Mouse (Mus musculus): ENCODE data around the gene Chic1. TPM values are rescaled to one million over a fixed set of nuclear protein-coding genes. Genes with fewer than 3 reads are reported as not detected.
A peak's percentile ranks its signal among the peaks of the same experiment; 100 is the strongest.

Chic1 gene
- under 1 TPM; 0.14 to 0.24 TPM for total RNA-seq (2021)
- long read RNA-seq, experiment 1 = 0 reads
- long read RNA-seq, experiment 2 = 0 reads

DNA sequence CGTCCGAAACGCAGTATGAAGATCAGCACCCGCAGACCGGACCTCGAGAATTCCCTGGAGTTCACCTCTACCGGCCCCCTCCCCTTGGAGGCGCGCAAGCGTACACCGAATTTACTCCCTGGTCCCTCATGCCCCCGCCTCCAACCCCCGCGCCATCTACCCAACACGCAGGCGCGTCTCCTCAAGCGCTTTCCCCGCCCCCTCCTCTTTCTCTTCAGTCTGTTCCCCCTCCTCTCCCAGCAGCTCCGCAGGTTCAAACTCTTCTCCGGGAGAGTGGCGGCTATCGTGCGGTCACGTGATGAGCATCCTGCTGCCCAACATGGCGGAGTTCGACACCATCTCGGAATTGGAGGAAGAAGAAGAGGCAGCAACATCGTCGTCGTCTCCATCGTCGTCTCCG, at the start of gene Chic1:
Gene Chic1 (plus strand): TSS at position 190 of the 400 bp plus-strand sequence.
- DNase-seq (ENCODE audit: low spot score) = peak; percentile 15

DNA sequence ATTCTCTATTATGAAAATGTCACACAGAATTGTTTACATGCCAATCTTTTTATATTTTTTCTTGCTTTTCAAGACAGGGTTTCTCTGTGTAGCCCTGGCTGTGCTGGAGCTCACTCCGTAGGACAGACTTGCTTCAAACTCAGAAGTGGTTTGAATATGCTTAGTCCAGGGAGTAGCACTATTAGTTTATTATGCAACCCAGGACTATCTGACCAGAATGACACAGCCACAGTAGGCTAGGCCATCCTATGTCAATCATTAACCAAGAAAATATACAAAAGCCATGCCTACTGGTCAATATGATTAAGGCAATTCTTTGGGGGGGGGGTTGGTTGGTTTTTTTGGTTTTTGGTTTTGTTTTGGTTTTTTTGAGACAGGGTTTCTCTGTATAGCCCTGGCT, 48.0 kb upstream of the Chic1 start:
- DNase-seq (ENCODE audit: low spot score) = no peak

DNA sequence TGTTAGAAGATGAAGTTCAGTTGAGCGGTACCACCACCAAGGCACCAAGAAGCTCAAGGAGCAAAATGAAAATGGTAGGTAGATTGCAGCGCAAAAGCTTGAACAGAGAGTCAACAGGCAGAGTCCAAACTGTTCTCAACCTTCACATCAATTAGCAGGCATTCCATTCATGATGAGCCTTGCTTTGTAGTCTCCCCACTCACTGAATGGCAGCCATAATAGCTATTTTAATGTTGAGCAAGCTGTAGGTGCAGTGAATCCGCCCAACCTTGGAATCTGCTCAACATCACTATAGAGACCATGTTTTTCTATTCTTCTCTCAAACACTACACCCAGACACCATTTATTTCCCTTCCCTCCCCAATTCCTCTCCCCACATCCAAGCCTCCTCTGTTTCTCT, 44.6 kb upstream of the Chic1 start:
- no peak for DNase-seq (ENCODE audit: low spot score)

DNA sequence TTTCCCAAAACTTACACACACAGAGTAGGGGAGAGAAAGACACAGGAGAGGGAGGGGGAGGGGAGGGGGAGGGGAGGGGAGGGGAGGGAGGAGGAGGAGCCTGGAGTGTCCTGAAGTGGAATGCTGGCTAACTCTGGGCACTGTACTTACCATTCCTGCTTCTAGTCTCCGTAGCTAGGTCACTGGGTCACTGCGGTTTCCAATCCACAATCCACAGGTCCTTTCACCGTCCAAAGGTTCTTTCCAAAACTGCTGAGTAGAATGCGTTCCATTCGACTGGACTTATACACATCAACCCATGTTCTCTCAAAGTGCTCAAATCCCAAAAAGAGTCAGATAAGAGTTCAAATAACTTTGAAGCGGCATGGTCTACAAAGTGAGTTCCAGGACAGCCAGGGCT, 42.1 kb upstream of the Chic1 start:
- no peak for DNase-seq (ENCODE audit: low spot score)

DNA sequence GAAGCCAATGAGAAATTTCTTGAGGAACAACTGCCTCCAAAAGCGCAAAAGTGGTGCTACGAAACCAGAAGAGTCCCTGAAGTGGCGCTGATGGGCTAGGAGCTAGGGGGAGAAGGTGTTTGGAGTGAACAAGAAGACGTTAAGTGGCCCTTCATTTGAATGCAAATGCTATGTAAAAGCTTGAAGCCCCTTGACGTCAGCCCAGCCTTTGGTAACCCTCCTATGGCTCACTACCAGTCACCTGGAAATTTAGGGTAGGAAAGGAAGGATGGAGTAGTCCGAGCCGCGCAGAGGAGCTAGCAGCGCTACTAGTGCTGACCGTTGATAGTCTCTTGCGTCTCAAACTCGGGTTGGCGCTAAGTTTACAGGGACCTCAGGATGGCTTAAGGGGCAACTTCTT, 35.1 kb upstream of the Chic1 start, which contains the start of gene Cdx4:
Gene Cdx4 (plus strand): TSS at position 253 of the 400 bp plus-strand sequence.
- DNase-seq (ENCODE audit: low spot score) = no peak

DNA sequence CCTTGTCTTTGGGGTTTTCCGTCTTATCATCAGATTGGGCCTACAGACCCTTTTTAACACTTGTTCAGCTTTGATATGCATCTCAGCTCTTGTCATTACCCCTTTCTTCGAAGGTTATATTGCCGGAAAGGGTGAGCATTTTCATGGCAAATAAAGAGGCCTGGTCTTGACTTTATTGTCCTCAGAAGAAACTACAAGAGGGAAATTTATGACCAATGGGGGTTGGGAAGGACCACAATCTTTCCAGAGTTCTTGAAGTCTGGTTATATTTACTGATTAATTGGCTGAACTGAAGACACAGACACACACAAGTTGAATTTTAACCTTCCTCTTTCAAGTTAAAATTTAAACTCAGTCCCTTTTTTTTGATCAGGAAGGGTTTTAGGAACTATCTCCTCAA, 30.4 kb upstream of the Chic1 start:
- DNase-seq (ENCODE audit: low spot score) = no peak

DNA sequence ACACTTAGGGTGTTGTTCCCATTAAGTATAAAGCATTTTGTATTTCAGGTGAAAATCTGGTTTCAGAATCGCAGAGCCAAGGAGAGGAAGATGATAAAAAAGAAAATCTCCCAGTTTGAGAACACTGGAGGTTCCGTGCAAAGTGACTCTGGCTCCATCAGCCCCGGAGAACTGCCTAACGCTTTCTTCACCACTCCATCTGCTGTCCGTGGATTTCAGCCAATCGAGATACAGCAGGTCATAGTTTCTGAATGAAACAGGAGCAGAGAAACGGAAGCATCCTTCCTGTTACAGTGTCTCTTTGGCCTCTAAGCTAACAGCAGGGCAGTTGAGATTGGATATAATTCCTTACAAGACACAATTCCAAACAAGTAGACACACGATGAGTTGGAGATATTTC, 26.9 kb upstream of the Chic1 start:
- DNase-seq (ENCODE audit: low spot score) = no peak

DNA sequence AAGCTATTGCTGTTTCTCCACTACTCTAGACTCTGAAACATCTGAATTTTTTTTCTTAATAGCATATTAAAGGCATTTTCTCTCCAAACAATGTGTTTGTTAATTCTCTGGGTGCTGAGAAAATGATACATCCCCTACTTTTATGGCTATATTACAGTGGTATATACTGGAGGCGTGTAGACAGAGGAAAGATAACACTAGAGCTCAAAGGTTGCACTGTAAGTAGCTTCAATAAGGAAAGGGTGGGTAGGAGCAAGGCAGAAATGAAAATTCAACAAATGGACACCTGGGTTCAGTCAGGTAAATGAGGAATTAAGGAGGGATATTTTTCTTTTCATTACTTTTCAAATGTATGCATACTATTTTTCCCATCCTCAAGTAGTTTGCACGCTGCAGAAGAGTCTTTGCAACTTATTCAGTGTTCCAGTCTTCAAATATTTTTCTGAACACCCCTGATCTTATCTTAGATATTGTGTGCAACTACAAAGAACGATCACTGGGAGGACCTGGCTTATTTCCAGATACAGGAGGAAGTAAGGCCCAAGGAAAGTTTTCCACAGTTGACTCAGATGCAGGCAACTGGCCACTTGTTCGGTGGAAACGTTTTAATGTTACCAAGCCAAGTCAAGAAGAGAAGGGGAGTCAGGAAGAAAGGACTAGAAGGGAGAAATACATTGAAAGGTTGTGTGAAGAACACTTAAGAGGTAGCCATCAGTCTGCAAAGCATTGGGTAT, 25.0 kb upstream of the Chic1 start:
- no peak for DNase-seq (ENCODE audit: low spot score)

DNA sequence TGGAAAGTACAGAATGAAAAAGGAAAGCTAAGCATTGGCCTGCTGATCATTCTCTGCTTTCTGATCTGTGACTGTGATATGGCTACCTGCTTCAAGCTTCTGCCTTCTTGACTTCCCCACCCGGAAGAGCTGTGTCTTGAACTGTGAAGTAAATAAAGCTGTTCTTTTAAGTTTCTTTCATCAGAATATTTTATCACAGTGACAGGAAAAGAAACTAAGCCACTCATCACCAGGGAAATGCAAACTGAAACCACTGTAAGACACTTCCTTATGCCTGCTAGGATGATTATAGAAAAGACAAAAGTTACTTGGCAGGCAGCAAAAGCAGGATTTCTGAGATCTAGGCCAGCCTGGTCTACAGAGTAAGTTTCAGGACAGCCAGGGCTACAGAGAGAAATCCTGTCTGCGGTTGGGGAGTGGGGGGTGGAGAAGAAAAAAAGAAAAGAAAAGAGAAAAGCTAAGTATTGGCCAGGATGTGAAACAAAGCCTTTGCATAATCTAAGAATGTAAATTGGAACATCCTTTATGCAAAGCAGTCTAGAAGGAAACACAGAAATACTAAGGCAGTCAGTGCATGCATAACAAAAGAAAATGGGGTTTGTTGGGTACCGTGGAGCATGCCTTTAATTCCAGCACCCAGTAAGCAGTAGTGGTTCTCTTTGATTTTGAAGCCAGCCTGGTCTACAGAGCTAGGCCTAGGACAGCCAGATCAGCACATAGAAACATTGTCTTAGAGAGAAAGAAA, 14.7 kb upstream of the Chic1 start:
- no peak for DNase-seq (ENCODE audit: low spot score)

DNA sequence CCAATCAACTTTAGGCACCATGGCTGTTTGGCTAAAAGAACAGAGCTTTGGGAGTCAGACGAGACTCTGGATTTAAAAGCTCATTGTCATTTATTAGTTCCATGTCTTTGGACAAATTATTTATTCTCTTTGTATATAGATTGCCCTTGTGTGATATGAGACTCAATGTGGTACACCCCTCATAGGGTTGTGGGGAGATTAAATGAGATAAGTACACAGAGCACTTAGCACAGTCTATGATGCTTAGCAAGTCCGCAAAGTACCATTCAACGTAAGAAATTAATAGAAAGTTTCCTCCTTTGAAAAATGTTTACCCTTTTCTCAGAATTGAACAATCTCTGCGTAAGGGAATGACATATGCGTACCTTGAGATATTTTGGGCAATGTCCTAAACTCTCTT, 492 bp upstream of the Chic1 start:
- no peak for DNase-seq (ENCODE audit: low spot score)

DNA sequence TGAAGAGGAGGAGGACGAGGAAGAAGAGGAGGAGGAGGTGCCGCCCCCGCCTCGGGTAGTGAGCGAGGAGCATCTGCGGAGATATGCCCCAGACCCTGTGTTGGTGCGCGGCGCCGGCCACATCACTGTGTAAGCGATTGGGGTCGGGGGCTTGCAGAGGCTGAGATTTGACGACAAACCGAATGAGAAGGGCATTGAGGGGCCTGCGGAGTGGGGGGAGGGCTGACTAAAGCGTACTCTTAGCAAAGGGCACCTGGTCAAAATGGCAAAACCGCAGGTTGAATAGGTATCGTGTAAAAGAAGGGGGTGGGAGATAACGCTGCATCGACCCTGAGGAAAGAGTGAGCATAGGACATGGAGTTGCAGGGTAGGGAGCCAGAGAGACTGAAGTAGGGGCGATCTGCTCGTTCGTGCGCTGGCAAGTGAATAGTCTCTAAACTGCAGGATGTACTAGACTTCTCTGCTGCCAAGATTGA, 523 bp downstream of the Chic1 start:
- no peak for DNase-seq (ENCODE audit: low spot score)

DNA sequence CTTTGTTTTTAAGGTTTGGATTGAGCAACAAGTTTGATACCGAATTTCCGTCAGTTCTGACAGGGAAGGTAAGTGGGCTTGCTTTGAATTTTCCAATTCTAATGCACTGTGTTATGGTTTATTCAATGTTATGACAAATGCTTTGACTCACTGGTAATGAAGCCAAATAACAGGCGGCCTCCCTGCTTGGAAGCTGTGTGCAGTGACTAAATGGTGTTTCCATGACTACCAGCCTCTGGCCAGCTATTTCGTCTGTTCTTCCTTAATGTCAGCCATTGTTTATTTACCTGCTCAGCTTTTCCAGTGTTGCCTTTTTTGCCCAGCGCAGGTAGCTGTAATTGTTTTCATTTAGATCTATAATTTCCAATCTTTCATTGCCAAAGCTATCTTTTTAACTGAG, 9.9 kb downstream of the Chic1 start:
- no peak for DNase-seq (ENCODE audit: low spot score)

DNA sequence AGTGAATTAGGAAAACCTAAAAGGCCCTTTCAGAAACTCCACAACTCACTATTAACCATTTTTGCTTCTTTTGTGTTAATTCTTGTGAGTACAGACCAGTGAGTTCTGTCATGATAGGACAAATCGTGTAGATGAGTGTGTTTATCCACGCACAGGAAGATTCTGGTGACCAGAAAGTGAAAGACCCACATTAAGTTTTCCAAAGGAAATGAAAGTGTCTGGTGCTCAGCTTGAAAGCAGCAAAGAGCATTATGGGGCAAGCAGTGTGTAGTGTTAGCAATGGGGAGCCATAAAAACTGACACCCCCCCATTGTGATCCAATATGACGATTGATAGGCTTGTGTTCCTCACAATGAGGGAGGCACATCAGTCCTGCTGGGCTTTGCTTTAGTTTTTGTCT, 12.4 kb downstream of the Chic1 start:
- no peak for DNase-seq (ENCODE audit: low spot score)

DNA sequence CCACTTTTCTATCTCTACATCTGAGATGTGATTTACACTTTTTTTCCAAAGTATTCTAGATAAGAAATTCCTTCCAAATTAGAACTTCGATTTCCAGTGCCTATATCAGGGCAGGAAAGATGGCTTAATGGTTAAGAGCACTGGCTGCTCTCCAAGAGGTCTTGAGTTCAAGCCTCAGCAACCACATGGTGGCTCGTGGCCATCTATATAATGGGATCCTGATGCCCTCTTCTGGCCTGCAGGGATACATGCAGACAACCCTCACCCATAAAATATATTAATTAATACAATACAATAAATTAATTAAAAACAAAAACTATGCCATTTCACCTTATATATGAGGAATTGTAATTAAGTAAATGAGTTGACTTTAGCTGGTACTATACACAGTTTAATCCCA, 14.9 kb downstream of the Chic1 start:
- DNase-seq (ENCODE audit: low spot score) = no peak

DNA sequence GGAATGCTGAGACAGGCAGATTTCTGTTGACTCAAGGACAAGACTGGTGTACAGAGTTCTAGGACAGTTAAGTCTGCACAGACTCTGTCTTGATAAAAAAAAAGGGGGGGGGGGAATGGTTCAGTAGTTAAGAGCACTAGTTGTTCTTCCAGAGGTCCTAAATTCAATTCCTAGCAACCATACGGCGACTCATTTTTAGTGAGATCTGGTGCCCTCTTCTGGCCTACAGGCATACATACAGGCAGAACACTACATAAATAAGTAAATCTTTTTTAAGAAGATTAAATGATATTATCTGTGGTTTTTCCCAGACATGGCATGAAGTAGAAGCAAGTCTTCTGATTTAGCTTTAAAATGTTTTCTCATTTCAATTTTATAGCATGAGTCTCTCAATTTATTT, 15.4 kb downstream of the Chic1 start:
- DNase-seq (ENCODE audit: low spot score) = no peak

DNA sequence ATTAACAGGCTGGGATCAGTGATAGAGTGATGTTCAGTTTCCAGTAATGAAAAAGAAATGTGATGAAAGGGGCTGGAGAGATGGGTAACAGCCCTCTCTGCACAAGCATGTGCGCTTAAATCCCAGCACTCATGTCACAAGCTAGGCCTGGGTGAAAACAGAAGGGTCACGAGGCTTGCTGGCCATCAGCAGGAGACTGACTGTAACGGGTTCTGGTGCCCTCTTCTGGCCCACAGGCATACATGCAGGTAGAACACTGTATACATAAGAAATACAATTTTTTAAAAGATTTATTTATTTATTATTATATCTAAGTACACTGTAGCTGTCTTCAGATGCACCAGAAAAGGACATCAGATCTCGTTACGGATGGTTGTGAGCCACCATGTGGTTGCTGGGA, 18.0 kb downstream of the Chic1 start:
- no peak for DNase-seq (ENCODE audit: low spot score)

DNA sequence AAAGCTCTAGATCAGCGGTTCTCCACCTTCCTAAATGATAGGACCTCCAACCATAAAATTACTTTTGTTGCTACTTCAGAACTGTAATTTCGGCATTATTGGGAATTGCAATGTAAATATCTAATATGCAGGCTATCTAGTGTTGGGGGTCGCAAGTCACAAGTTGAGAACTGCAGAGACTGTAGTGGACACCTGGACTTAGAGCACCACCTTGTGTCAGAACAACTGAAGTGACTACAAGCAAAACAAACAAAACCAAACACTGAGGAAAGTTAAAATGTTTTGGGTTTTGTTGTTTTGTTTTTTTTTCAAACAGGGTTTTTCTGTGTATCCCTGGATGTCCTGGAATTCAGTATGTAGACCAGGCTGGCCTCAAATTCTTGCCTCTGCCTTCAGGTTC, 28.3 kb downstream of the Chic1 start:
- no peak for DNase-seq (ENCODE audit: low spot score)

DNA sequence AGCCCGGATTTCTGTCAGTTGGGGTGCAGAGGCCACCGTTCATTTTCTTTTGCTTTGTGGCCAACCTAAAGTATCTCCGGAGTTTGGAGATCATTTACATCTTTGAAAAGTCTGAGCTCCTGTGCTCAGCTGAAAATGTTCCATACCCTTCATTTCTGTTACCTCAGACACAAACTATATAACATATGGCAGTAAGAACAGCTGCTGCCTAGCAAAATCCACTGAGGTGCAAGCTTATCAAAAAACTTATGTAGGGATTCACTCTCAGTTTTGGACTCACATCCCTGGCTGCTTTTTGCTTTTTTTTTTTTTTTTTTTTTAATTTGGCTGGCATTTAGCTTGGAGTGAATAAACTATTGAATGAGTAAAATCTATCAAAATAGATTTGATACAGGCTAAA, 31.9 kb downstream of the Chic1 start:
- no peak for DNase-seq (ENCODE audit: low spot score)

DNA sequence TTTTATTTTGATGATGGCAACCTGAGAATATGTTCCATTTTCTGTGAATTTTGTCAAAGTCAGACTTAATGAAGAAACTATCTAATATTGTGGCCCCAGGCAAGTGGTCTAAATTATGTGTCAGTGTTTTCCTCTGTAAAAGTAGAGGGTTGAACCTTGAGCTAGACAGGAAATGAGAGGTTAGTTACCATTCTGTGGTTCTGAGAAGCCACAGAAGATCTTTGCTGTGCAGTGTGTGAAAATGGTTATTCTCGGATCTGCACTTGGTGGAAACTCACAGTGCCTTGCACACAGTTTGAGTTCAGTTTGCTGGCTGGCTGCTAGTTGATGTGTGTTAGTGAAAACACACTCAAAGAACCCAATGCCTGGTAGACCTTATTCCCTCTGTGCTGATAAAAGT, 37.6 kb downstream of the Chic1 start:
- DNase-seq (ENCODE audit: low spot score) = no peak

DNA sequence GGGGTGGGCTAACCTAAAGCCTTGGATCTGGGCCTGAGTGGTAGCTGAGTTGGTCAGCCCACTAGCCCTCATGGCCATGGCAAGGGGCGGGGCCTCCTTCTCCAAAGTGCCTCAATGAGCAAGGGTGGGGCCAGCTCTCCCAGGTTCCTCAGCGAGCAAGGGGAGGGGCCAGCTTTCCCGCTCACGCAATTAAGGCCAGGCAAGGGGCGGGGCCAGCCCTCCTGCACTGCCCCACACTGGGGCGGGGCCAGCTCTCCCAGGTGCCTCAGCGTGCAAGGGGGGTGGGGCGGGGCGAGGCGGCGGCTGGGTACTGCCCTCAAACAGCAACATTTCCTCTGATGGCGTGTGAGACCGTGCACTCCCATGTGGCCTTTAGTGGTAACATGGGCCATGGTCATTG, 48.7 kb downstream of the Chic1 start:
- DNase-seq (ENCODE audit: low spot score) = no peak

DNA sequence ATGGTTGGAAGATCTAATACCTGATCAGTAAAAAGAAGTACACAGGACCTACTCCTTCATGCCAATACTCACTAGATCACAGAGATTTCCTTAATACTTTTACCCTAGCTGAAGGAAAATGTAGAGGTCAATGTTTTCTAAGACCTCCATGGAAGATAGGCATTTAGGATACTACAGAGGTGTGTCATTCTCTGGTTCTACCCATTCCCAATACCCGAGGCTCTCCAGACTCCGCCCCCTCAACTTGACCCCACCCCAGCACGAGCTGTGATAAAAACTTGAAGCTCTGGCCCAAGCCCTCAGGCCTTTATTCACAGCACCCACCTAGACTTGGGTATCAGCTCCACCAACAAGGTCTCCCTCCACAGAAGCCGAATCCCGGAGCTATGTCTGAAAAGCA, 57.9 kb downstream of the Chic1 start, which contains the start of gene Tsx:
Gene Tsx (plus strand): TSS at position 301 of the 400 bp plus-strand sequence.
- no peak for DNase-seq (ENCODE audit: low spot score)

DNA sequence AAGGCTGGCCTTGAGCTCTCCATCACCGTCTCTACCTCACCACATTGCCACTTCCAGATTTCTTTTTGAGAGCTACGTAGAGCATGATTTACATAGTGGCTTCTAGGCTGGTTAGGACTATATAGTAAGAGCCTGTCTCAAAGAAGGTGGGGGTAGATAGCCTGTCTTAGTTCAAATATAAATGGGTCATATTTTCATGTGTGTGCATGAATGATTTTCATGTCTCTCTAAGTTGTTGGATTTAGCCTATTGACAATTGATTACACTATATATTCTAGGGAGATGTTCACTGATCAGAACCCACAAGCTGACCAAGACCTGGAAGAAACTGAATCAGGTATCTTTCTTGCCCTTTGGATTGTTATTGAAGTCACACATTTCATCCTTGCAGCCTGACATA, 65.4 kb downstream of the Chic1 start, which contains the start of gene Gm26992:
Gene Gm26992 (plus strand): TSS at position 301 of the 400 bp plus-strand sequence.
- no peak for DNase-seq (ENCODE audit: low spot score)

DNA sequence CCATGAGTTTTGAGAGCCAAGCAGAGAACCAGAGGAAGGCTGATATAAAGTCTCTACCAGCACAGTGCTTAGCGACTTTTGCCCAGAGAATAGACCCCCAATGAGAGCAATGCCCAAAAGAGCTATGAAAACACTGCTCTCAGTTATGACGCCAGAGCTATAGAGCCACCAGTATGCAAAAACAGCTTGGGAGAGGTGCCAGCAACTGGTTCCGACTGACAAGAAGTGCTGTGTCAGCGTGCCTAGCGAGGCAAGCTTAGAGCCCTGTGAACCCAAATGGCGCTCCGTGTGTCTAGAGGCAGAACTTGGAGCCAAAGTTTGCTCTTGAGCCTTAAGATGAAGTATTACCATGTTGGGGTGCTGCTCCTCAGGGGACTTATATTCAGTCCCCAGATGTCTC, 71.4 kb downstream of the Chic1 start:
- no peak for DNase-seq (ENCODE audit: low spot score)
